Mouse (Mus musculus) spleen, adult 2 months (tissue): ENCODE measurements around the gene Mapt. TPM values are rescaled to one million over a fixed set of nuclear protein-coding genes. Genes with fewer than 3 reads are reported as not detected.
"Not testable (repeated sequence)": the region's sequence is repeated elsewhere in the genome, so short reads cannot be mapped to it uniquely, and the experiment has no call there.

Source experiments
- DNase-seq, 2 experiments: peaks; one replicate each; pipeline versions ENCODE4 v3.0.0 to v3.0.0-alpha.2; 2012 to 2021; ENCODE audit warnings: low spot score in 2 of 2, low read depth in 1 of 2
- H3K27ac ChIP-seq: fragments of 200-500 bp; 2 replicates; pipeline ENCODE4 v1.5.1; 2012; ENCODE audit warnings: low read length, inconsistent platforms; ENCODE audit not compliant: insufficient read depth
- H3K27me3 ChIP-seq: fragments of 200-500 bp; 2 replicates; pipeline ENCODE4 v1.6.1; 2012; ENCODE audit warnings: mild to moderate bottlenecking, moderate library complexity, low read length, inconsistent platforms; ENCODE audit not compliant: control insufficient read depth, insufficient read depth
- H3K36me3 ChIP-seq: fragments of 200-500 bp; 2 replicates; pipeline ENCODE4 v1.6.1; 2012; ENCODE audit warnings: mild to moderate bottlenecking, low read length, inconsistent platforms; ENCODE audit not compliant: control insufficient read depth, insufficient read depth
- H3K4me1 ChIP-seq: fragments of 200-500 bp; 2 replicates; pipeline ENCODE4 v1.6.1; 2011; ENCODE audit warnings: inconsistent platforms; ENCODE audit not compliant: control insufficient read depth, insufficient read depth, insufficient read length
- H3K4me3 ChIP-seq: fragments of 200-500 bp; 2 replicates; pipeline ENCODE4 v1.5.1; 2011; ENCODE audit warnings: mild to moderate bottlenecking, inconsistent platforms; ENCODE audit not compliant: insufficient read depth, insufficient read length; ENCODE audit errors: extremely low read depth
- CTCF ChIP-seq: fragments of 200-500 bp; IDR thresholded peaks from 2 replicates; pipeline ENCODE4 v1.5.1; 2011; ENCODE audit warnings: mild to moderate bottlenecking, inconsistent platforms; ENCODE audit not compliant: insufficient read depth, insufficient read length, insufficient replicate concordance; ENCODE audit errors: extremely low read depth
- POLR2A ChIP-seq: fragments of 200-500 bp; IDR thresholded peaks from 2 replicates; pipeline ENCODE4 v1.6.1; 2011; ENCODE audit warnings: low read depth, low read length, inconsistent platforms
- WGBS: fragments of 180-500 bp; shearing (Covaris S2); methylation state at CpG from one replicate; pipeline ENCODE4 v1.1.7; 2018; 5-methylcytosine and 5-hydroxymethylcytosine counted together
- polyA plus RNA-seq: library from polyadenylated mRNA; depleted of rRNA; stranded (reverse); fragments of >200 nt; gene quantifications from 2 replicates; pipeline ENCODE4 v1.2.3, GENCODE M21; 2012

Gene Mapt
- polyA plus RNA-seq, 1 experiment: 0.57 TPM

GRCm38 (mm10) chr11:104195382-104195781 is 35.8 kb upstream of the Mapt start:
- Histone ChIP-seq H3K27ac (no peak overlapping the region), H3K27me3 (no peaks in the 10 kb centered on the region), H3K4me3 (no peak overlapping the region), H3K36me3 (no peaks in the 10 kb centered on the region), H3K4me1 (no peaks in the 10 kb centered on the region)
- DNase-seq: no peak
- TF ChIP-seq POLR2A (no peak), CTCF (no peak)
- 78% methylated on average over 11 of the region's 11 CpGs for WGBS

- TF ChIP-seq POLR2A (no peak), CTCF (peak; percentile 76; the same call in 1 of the 2 replicates)
- H3K27me3 ChIP-seq: no peaks in the 10 kb centered on the region
- no peak overlapping the region for H3K4me3 ChIP-seq
- DNase-seq: peak; percentile 39 to 63
- 19% methylated on average over 9 of the region's 9 CpGs for WGBS
- no peaks in the 10 kb centered on the region for H3K36me3 ChIP-seq
- H3K27ac ChIP-seq: no peak overlapping the region
- H3K4me1 ChIP-seq: no peaks in the 10 kb centered on the region
Measured at GRCm38 (mm10) chr11:104195791-104196190, 35.4 kb upstream of the Mapt start.

- Histone ChIP-seq H3K4me1 (no peaks in the 10 kb centered on the region), H3K27ac (no peak overlapping the region), H3K27me3 (no peaks in the 10 kb centered on the region), H3K36me3 (no peaks in the 10 kb centered on the region), H3K4me3 (no peak overlapping the region)
- WGBS: 8% methylated on average over 10 of the region's 10 CpGs
- no peak for TF ChIP-seq CTCF
- TF ChIP-seq POLR2A: no peak
- no peak for DNase-seq
Measured at GRCm38 (mm10) chr11:104197861-104198260, 33.3 kb upstream of the Mapt start.

- TF ChIP-seq POLR2A (no peak), CTCF (no peak)
- H3K27me3 ChIP-seq: no peaks in the 10 kb centered on the region
- H3K4me3 ChIP-seq: no peak overlapping the region
- DNase-seq: no peak
- WGBS: 49% methylated on average over 3 of the region's 3 CpGs
- no peaks in the 10 kb centered on the region for H3K36me3 ChIP-seq
- H3K27ac ChIP-seq: no peak overlapping the region
- no peaks in the 10 kb centered on the region for H3K4me1 ChIP-seq
Measured at GRCm38 (mm10) chr11:104203271-104203670, 27.9 kb upstream of the Mapt start.

GRCm38 (mm10) chr11:104206573-104206972 is 24.6 kb upstream of the Mapt start:
- DNase-seq: no peak
- H3K27ac ChIP-seq: no peak overlapping the region
- H3K36me3 ChIP-seq: no peaks in the 10 kb centered on the region
- 76% methylated on average over 4 of the region's 4 CpGs for WGBS
- no peak overlapping the region for H3K4me3 ChIP-seq
- no peaks in the 10 kb centered on the region for H3K4me1 ChIP-seq
- no peaks in the 10 kb centered on the region for H3K27me3 ChIP-seq
- TF ChIP-seq POLR2A: no peak
- TF ChIP-seq CTCF: no peak

GRCm38 (mm10) chr11:104209041-104209440 is 22.1 kb upstream of the Mapt start:
- Histone ChIP-seq H3K4me3 (no peak overlapping the region), H3K36me3 (no peaks in the 10 kb centered on the region), H3K4me1 (no peaks in the 10 kb centered on the region), H3K27me3 (no peaks in the 10 kb centered on the region), H3K27ac (no peak overlapping the region)
- 64% methylated on average over 3 of the region's 3 CpGs for WGBS
- DNase-seq: no peak
- TF ChIP-seq POLR2A (no peak), CTCF (no peak)

- Histone ChIP-seq H3K4me1 (no peaks in the 10 kb centered on the region), H3K4me3 (no peak overlapping the region), H3K27ac (no peak overlapping the region), H3K36me3 (no peaks in the 10 kb centered on the region), H3K27me3 (no peaks in the 10 kb centered on the region)
- TF ChIP-seq POLR2A (no peak), CTCF (no peak)
- DNase-seq: no peak
- WGBS: 89% methylated on average over 6 of the region's 6 CpGs
Measured at GRCm38 (mm10) chr11:104211251-104211650, 19.9 kb upstream of the Mapt start.

- not testable (repeated sequence) for H3K27ac ChIP-seq, H3K27me3 ChIP-seq, H3K4me3 ChIP-seq, DNase-seq, H3K4me1 ChIP-seq, H3K36me3 ChIP-seq
- WGBS: 91% methylated on average over 5 of the region's 5 CpGs
Measured at GRCm38 (mm10) chr11:104214128-104214527, 17.1 kb upstream of the Mapt start.
